Mouse (Mus musculus): Measurements from ENCODE around the gene Id3. TPM values are rescaled to one million over a fixed set of nuclear protein-coding genes. Genes with fewer than 3 reads are reported as not detected.

Gene Id3
- polyA plus RNA-seq, 1 experiment from 2014 or later = 273 TPM

- no peaks in the 10 kb centered on the region; the same call in 1 of the 2 replicates for H3K4me1 ChIP-seq (replicated peaks)
- no peak overlapping the region for H3K4me2 ChIP-seq
- H3K9ac ChIP-seq = no peak overlapping the region
- no peak for ATAC-seq (ENCODE audit: low read depth)
- no peaks in the 10 kb centered on the region for H3K27me3 ChIP-seq
- H3K27ac ChIP-seq (replicated peaks) = no peak overlapping the region
- no peak overlapping the region for H3K4me3 ChIP-seq
- no peaks in the 10 kb centered on the region for H3K36me3 ChIP-seq
- 74% methylated on average over 13 of the region's 13 CpGs for WGBS
- no peaks in the 10 kb centered on the region for H3K9me3 ChIP-seq
Observed at GRCm38 (mm10) chr4:136127670-136128069, 15.6 kb upstream of the Id3 start.

GRCm38 (mm10) chr4:136129842-136130241 is 13.5 kb upstream of the Id3 start:
- no peak for ATAC-seq (ENCODE audit: low read depth)
- no peak overlapping the region for H3K4me2 ChIP-seq
- H3K27ac ChIP-seq (replicated peaks) = no peak overlapping the region
- WGBS = 88% methylated on average over 1 of the region's 1 CpGs
- no peak overlapping the region for H3K9ac ChIP-seq
- H3K36me3 ChIP-seq = no peaks in the 10 kb centered on the region
- peaks cover 17% of the 10 kb centered on the region for H3K4me1 ChIP-seq (replicated peaks)
- H3K27me3 ChIP-seq = no peaks in the 10 kb centered on the region
- no peak overlapping the region for H3K4me3 ChIP-seq
- H3K9me3 ChIP-seq = no peaks in the 10 kb centered on the region

DNA sequence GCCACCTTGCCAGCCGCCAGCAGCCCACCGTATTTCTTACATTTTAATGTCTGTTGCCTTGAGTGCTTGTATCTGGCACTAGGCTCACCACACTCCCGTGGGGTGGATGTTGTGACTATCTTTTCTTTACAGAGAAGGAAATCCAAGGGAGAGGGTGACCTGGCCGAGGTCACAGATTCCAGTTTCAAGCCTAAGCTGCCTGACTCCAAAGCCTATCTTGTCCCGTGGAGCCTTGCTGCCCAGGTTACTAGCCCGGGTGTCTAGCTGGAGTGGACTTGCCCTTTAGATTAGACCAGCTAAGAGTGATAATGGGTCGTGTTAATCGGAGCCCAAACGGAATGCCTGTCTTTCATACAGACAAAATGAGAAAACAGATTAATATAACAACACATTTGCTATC is 9.5 kb upstream of the Id3 start:
- H3K9me3 ChIP-seq = no peaks in the 10 kb centered on the region
- ATAC-seq (ENCODE audit: low read depth) = no peak
- H3K4me3 ChIP-seq = peak overlapping the region; percentile 38
- WGBS = 14% methylated on average over 9 of the region's 9 CpGs
- H3K4me2 ChIP-seq = peak overlapping the region; percentile 68
- H3K9ac ChIP-seq = peak overlapping the region; percentile 78
- H3K27me3 ChIP-seq = no peaks in the 10 kb centered on the region
- H3K27ac ChIP-seq (replicated peaks) = peak overlapping the region; percentile 98
- H3K36me3 ChIP-seq = no peaks in the 10 kb centered on the region
- peaks cover 45% of the 10 kb centered on the region for H3K4me1 ChIP-seq (replicated peaks)

DNA sequence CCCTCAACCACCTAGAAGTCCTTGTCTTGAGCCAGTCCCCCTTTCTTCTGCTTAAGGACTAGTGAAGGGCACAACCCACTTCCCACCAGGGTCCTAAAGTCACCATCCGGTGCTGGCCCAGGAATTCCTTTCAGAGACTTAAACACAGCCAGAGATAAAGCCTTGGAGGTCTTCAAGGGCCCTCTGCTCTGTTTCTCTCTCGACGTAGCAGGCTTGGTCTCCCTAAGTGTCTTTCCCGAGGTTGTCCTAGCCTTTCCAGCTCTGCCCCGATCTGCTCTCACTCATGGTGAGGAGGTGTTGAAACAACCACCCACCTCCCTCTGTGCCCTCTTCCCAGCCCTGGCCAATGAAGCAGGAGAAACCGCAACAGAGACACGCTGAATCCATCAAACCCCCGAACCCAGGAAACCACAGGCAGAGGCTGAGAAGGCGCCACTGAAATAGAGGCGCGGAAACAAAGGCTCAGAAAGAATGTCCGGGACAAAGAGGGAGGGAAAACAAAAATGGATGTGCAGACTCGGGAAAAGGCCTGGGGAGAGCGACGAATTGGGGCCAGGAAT is 8.8 kb upstream of the Id3 start:
- peak overlapping the region; percentile 68 for H3K4me2 ChIP-seq

GRCm38 (mm10) chr4:136134978-136135873 is 8.1 kb upstream of the Id3 start:
- no peaks in the 10 kb centered on the region for H3K36me3 ChIP-seq
- no peaks in the 10 kb centered on the region for H3K27me3 ChIP-seq
- peak; percentile 83 for ATAC-seq (ENCODE audit: low read depth)
- H3K4me2 ChIP-seq = peak overlapping the region; percentile 68
- peak overlapping the region; percentile 98 for H3K27ac ChIP-seq (replicated peaks)
- peak overlapping the region; percentile 78 for H3K9ac ChIP-seq
- under 1% methylated on average over 44 of the region's 50 CpGs for WGBS
- H3K4me1 ChIP-seq (replicated peaks) = peaks cover 59% of the 10 kb centered on the region
- no peaks in the 10 kb centered on the region for H3K9me3 ChIP-seq
- H3K4me3 ChIP-seq = peak overlapping the region; percentile 38

More for the DNA sequence above, 8.8 kb upstream of the Id3 start:
- 1% methylated on average over 15 of the region's 15 CpGs for WGBS
- H3K4me1 ChIP-seq (replicated peaks) = peaks cover 52% of the 10 kb centered on the region
- H3K27me3 ChIP-seq = no peaks in the 10 kb centered on the region
- H3K36me3 ChIP-seq = no peaks in the 10 kb centered on the region
- no peaks in the 10 kb centered on the region for H3K9me3 ChIP-seq
- H3K27ac ChIP-seq (replicated peaks) = peak overlapping the region; percentile 98
- peak; percentile 37 for ATAC-seq (ENCODE audit: low read depth)
- H3K4me3 ChIP-seq = peak overlapping the region; percentile 38
- H3K9ac ChIP-seq = peak overlapping the region; percentile 78

DNA sequence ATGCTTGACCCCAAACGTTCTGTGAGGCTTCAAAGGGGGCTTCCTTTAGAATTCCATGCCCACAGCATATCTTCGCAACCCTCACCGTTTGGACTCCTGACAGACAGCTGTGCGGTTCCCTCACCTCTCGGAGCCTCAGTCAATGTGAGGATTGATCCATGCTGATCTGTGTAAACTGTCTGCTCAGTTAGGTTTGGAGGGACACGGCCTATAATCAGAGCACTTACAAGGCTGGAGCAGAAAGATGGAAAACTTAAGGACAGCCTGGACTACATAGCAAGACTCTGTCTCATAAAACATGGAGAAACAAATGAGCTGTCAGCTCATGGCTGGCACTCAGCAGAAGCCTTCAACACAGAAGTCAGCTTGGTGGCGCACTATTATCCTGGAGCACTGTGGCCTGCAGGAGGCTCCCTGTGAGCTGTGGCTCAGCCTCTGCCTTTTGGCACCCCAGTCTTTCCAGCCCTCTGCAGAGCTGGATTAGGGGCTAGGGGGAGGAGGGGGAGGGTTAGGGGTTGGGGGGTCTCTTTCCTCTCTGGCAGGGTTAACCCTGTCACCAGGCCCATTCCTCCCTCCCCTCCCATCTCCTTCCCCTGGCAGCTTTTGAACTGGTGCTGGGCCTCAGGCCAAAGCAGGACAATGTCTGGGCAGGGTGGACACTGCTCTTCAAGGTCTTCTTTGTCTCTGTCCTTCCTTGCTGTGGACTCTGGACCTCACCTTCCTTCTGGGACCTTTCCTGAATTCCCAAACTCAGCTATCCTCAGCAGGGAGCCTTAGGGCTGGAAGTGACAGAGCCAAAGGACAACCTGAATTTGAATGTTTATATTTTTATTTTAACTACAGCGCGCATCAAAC is 7.2 kb upstream of the Id3 start:
- no peaks in the 10 kb centered on the region for H3K27me3 ChIP-seq
- H3K9me3 ChIP-seq = no peaks in the 10 kb centered on the region
- H3K4me1 ChIP-seq (replicated peaks) = peaks cover 68% of the 10 kb centered on the region
- peak overlapping the region; percentile 38 for H3K4me3 ChIP-seq
- peak overlapping the region; percentile 68 for H3K4me2 ChIP-seq
- H3K27ac ChIP-seq (replicated peaks) = peak overlapping the region; percentile 98
- ATAC-seq (ENCODE audit: low read depth) = peak; percentile 32; the same call in 1 of the 2 replicates
- peak overlapping the region; percentile 78 for H3K9ac ChIP-seq
- H3K36me3 ChIP-seq = no peaks in the 10 kb centered on the region
- WGBS = 26% methylated on average over 9 of the region's 9 CpGs

DNA sequence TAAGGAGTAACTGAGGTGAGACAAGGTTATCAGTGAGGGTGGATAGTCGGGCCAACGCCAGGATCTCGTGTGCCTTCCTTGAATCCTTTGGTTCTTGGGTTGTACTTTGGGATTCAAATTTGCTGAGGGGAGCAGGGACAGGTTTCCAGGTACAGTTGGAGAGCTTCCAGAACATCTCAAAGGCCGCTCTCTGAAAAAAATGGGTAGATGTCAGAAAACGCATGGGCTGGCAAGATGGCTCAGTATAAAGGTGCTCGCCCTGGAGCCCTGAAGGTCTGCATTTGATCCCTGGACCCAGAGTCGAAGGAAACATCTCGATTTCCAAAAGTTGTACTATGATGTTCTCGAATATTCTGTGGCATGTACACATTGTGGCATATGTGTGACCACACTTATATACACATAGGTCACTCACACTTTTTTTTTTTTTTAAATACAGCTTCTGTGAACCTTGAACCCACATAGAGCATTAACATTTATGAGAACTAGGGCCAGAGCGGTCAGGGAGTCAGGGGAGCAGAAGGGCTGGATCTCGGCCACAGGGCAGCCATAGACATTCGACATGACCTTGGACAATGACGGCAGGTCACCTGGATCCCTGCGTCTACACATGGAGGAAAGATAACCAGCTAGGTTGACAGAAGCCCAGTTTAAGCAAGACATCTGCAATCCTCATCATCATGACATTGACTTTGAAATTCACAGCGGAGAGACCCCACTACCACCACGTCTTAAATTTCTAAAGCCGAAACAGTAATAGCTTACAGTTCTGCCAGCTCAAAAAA is 3.8 kb upstream of the Id3 start:
- H3K27me3 ChIP-seq = no peaks in the 10 kb centered on the region; the same call in 1 of the 2 replicates
- peak overlapping the region; percentile 93 for H3K27ac ChIP-seq (replicated peaks)
- ATAC-seq (ENCODE audit: low read depth) = no peak
- H3K4me3 ChIP-seq = no peak overlapping the region
- 55% methylated on average over 17 of the region's 17 CpGs for WGBS
- H3K4me1 ChIP-seq (replicated peaks) = peaks cover 88% of the 10 kb centered on the region
- no peaks in the 10 kb centered on the region for H3K9me3 ChIP-seq
- peak overlapping the region; percentile 57 for H3K4me2 ChIP-seq
- H3K36me3 ChIP-seq = no peaks in the 10 kb centered on the region
- 0 out of 2 replicates have a peak overlapping the region, but pooled peaks have one; percentile 58 for H3K9ac ChIP-seq

- peak overlapping the region; percentile 29 for H3K4me3 ChIP-seq
- H3K36me3 ChIP-seq = no peaks in the 10 kb centered on the region
- peak overlapping the region; percentile 93 for H3K27ac ChIP-seq (replicated peaks)
- H3K4me2 ChIP-seq = peak overlapping the region; percentile 57
- peak overlapping the region; percentile 58 for H3K9ac ChIP-seq
- WGBS = 6% methylated on average over 31 of the region's 31 CpGs
- no peaks in the 10 kb centered on the region for H3K9me3 ChIP-seq
- H3K4me1 ChIP-seq (replicated peaks) = peaks cover 87% of the 10 kb centered on the region
- peaks cover 10% of the 10 kb centered on the region; the same call in 1 of the 2 replicates for H3K27me3 ChIP-seq
- peak; percentile 81 for ATAC-seq (ENCODE audit: low read depth)
Observed at GRCm38 (mm10) chr4:136140327-136141250, 2.7 kb upstream of the Id3 start.

- Histone ChIP-seq H3K9me3 (no peaks in the 10 kb centered on the region), H3K27ac (replicated peaks) (peak overlapping the region; percentile 93), H3K4me2 (peak overlapping the region; percentile 82), H3K4me1 (replicated peaks) (peaks cover 93% of the 10 kb centered on the region), H3K4me3 (peak overlapping the region; percentile 57; the same call in 1 of the 2 replicates), H3K36me3 (no peaks in the 10 kb centered on the region), H3K9ac (peak overlapping the region; percentile 89), H3K27me3 (peaks cover 24% of the 10 kb centered on the region)
- ATAC-seq (ENCODE audit: low read depth) = no peak
- 9% methylated on average over 17 of the region's 17 CpGs for WGBS
Observed at GRCm38 (mm10) chr4:136142267-136143192, 767 bp upstream of the Id3 start.
